Mouse (Mus musculus) neural tube, embryonic 13.5 days (tissue): ENCODE results near the gene Fcnb. TPM values are rescaled to one million over a fixed set of nuclear protein-coding genes. Genes with fewer than 3 reads are reported as not detected.

Source experiments
- ATAC-seq: fragments of 200-750 bp; cut with Nextera tagmentation; 2 replicates; pipeline ENCODE4 v1.8.0; 2017; ENCODE audit warnings: low read depth, mild to moderate bottlenecking, moderate TSS enrichment, moderate library complexity
- H3K27ac ChIP-seq: fragments of 300-500 bp; sonication (generic); replicated peaks from 2 replicates; pipeline ENCODE4 v1.5.1; 2015; ENCODE audit warnings: moderate library complexity, mild to moderate bottlenecking, inconsistent platforms
- H3K27me3 ChIP-seq: fragments of 300-500 bp; sonication (generic); 2 replicates; pipeline ENCODE4 v1.6.1; 2015; ENCODE audit warnings: mild to moderate bottlenecking, inconsistent platforms
- H3K36me3 ChIP-seq: fragments of 300-500 bp; sonication (generic); 2 replicates; pipeline ENCODE4 v1.6.1; 2015; ENCODE audit warnings: mild to moderate bottlenecking, inconsistent platforms
- H3K4me1 ChIP-seq: fragments of 300-500 bp; sonication (generic); replicated peaks from 2 replicates; pipeline ENCODE4 v1.6.1; 2015; ENCODE audit warnings: inconsistent platforms
- H3K4me2 ChIP-seq: fragments of 300-500 bp; sonication (generic); 2 replicates; pipeline ENCODE4 v1.6.1; 2015; ENCODE audit warnings: inconsistent platforms, mild to moderate bottlenecking, moderate library complexity
- H3K4me3 ChIP-seq: fragments of 300-500 bp; sonication (generic); 2 replicates; pipeline ENCODE4 v1.5.1; 2015; ENCODE audit warnings: mild to moderate bottlenecking, inconsistent platforms
- H3K9ac ChIP-seq: fragments of 300-500 bp; sonication (generic); 2 replicates; pipeline ENCODE4 v1.6.1; 2015; ENCODE audit warnings: moderate library complexity, mild to moderate bottlenecking, inconsistent platforms
- H3K9me3 ChIP-seq: fragments of 300-500 bp; sonication (generic); 2 replicates; pipeline ENCODE4 v1.6.1; 2016; ENCODE audit warnings: inconsistent platforms
- WGBS: fragments of 180-500 bp; shearing (Covaris S2); methylation state at CpG from one replicate; pipeline ENCODE4 v1.1.7; 2015; 5-methylcytosine and 5-hydroxymethylcytosine counted together
- polyA plus RNA-seq: library from polyadenylated mRNA; unstranded; fragments of >200 nt; fragmentation: Nextera tagmentation; extraction: Ambion mirVana; gene quantifications from 2 replicates; pipeline ENCODE4 v1.2.1, GENCODE M21; 2015

The Fcnb gene
- polyA plus RNA-seq, 1 experiment from 2014 or later, result 0.27 TPM

DNA sequence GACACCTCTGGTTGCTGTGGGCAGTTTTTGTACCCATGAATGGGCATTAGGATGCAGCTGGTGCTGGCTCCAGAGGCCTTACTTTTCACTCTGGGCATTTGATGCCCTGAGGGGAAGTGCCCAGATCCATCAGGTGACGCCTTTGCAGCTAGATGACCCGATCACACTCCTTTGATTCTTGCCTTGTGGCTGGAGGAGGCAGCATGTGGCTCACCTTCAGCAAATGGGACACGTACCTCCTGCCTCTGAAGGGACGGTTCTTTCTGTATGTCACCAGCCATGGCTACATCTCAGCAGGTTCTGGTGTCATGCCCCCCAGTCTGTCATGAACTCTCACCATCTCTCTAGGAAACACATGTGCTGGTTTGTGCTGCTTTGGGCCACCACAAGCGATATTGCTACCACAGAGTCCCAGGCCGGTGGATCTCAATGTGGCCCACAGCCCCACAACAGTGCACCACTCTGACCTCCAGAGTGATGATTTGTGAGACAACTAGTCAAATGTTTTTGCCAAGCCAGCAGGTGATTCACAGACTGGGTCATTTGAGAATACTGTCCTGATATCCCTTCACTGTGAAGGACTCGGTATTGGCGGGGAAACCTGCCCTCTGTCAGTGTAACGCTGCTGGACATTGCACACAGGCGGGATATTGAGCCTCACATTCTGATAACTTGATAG lies 44.9 kb downstream of the Fcnb start:
- 94% methylated on average over 10 of the region's 10 CpGs for WGBS
- peaks cover 12% of the 10 kb centered on the region for H3K4me1 ChIP-seq
- no peak overlapping the region for H3K9ac ChIP-seq
- ATAC-seq, result no peak
- H3K4me3 ChIP-seq, result no peak overlapping the region
- H3K27ac ChIP-seq, result no peak overlapping the region
- H3K27me3 ChIP-seq, result peaks cover 10% of the 10 kb centered on the region; the same call in 1 of the 2 replicates
- H3K36me3 ChIP-seq, result no peaks in the 10 kb centered on the region
- no peak overlapping the region for H3K4me2 ChIP-seq
- H3K9me3 ChIP-seq, result 0 out of 2 replicates have a peak, but pooled peaks cover 6% of the 10 kb centered on the region

GRCm38 (mm10) chr2:28038391-28039096 lies 46.1 kb downstream of the Fcnb start:
- H3K4me3 ChIP-seq, result no peak overlapping the region
- ATAC-seq, result no peak
- H3K27me3 ChIP-seq, result peaks cover 10% of the 10 kb centered on the region; the same call in 1 of the 2 replicates
- 74% methylated on average over 14 of the region's 14 CpGs for WGBS
- no peak overlapping the region for H3K4me2 ChIP-seq
- peaks cover 22% of the 10 kb centered on the region for H3K4me1 ChIP-seq
- no peak overlapping the region for H3K9ac ChIP-seq
- no peak overlapping the region for H3K27ac ChIP-seq
- H3K36me3 ChIP-seq, result no peaks in the 10 kb centered on the region
- H3K9me3 ChIP-seq, result 0 out of 2 replicates have a peak, but pooled peaks cover 6% of the 10 kb centered on the region

DNA sequence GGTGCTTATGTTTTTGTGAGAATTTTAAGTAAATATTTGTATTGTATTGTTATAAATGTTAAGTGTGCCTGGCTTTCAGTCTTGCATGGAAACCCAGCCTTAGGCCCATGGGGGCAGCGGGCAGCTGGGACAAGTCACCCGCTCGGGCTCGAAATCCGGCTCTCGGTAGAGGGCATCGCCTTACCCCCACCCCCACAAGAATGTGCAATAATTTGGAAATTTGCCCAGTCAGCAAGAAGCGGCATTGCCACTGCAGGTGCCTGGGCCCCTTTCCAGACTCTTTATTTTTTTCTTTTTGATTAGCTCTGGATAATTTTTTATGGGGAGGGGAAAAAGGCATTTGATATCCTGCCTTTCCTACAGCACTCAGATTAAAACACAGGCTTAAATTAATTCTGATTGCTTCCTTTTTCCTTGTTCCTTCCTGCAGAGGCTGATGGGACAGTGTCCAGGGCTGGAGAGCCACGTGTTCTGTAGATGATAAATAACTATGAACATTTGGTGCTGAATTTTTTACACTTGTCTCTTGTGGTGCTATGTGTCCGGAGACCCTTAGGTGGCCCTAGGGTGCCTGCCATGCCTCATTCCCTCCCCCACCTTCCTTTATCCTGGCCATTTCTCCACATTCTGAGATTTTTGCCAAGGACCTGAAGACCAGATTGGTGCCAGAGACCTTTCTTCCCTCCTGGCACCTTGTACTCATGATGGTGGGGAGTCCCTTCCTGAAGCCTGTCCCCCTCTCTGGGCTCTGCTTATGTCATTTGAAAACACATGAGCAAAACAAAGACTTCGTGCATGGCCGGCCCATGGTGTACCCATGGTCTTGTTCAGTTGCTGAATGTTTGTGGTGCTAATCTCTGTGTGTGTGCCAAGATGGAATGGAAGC lies 46.9 kb downstream of the Fcnb start:
- 67% methylated on average over 12 of the region's 12 CpGs for WGBS
- no peak overlapping the region for H3K9ac ChIP-seq
- no peak overlapping the region for H3K4me3 ChIP-seq
- no peaks in the 10 kb centered on the region for H3K36me3 ChIP-seq
- H3K9me3 ChIP-seq, result 0 out of 2 replicates have a peak, but pooled peaks cover 1% of the 10 kb centered on the region
- no peak overlapping the region for H3K4me2 ChIP-seq
- H3K27me3 ChIP-seq, result peaks cover 11% of the 10 kb centered on the region; the same call in 1 of the 2 replicates
- ATAC-seq, result no peak
- no peak overlapping the region for H3K27ac ChIP-seq
- peaks cover 30% of the 10 kb centered on the region for H3K4me1 ChIP-seq

GRCm38 (mm10) chr2:28036788-28037187 lies 47.9 kb downstream of the Fcnb start:
- no peaks in the 10 kb centered on the region for H3K9me3 ChIP-seq
- no peak overlapping the region for H3K27ac ChIP-seq
- peaks cover 21% of the 10 kb centered on the region for H3K27me3 ChIP-seq
- peaks cover 32% of the 10 kb centered on the region for H3K4me1 ChIP-seq
- ATAC-seq, result no peak
- no peaks in the 10 kb centered on the region for H3K36me3 ChIP-seq
- H3K4me2 ChIP-seq, result no peak overlapping the region
- 91% methylated on average over 13 of the region's 13 CpGs for WGBS
- no peak overlapping the region for H3K9ac ChIP-seq
- H3K4me3 ChIP-seq, result no peak overlapping the region

- Histone ChIP-seq H3K27ac (peak overlapping the region; percentile 66), H3K36me3 (no peaks in the 10 kb centered on the region), H3K27me3 (peaks cover 41% of the 10 kb centered on the region), H3K4me1 (peaks cover 32% of the 10 kb centered on the region), H3K9ac (peak overlapping the region; percentile 43), H3K4me3 (no peak overlapping the region), H3K9me3 (no peaks in the 10 kb centered on the region), H3K4me2 (no peak overlapping the region)
- 30% methylated on average over 13 of the region's 13 CpGs for WGBS
- ATAC-seq, result peak; percentile 85
Observed at GRCm38 (mm10) chr2:28034011-28034710, 50.5 kb downstream of the Fcnb start.

GRCm38 (mm10) chr2:28032469-28032868 lies 52.2 kb downstream of the Fcnb start:
- no peaks in the 10 kb centered on the region for H3K9me3 ChIP-seq

GRCm38 (mm10) chr2:28031860-28032259 lies 52.8 kb downstream of the Fcnb start:
- Histone ChIP-seq H3K4me3 (no peak overlapping the region), H3K27me3 (peaks cover 41% of the 10 kb centered on the region), H3K9ac (no peak overlapping the region), H3K9me3 (no peaks in the 10 kb centered on the region), H3K4me2 (no peak overlapping the region), H3K27ac (no peak overlapping the region), H3K4me1 (peaks cover 21% of the 10 kb centered on the region), H3K36me3 (no peaks in the 10 kb centered on the region)
- ATAC-seq, result no peak
- 71% methylated on average over 9 of the region's 9 CpGs for WGBS

More at GRCm38 (mm10) chr2:28032469-28032868, 52.2 kb downstream of the Fcnb start:
- H3K27me3 ChIP-seq, result peaks cover 41% of the 10 kb centered on the region
- 93% methylated on average over 11 of the region's 11 CpGs for WGBS
- no peak overlapping the region for H3K9ac ChIP-seq
- peaks cover 24% of the 10 kb centered on the region for H3K4me1 ChIP-seq
- H3K36me3 ChIP-seq, result no peaks in the 10 kb centered on the region
- no peak overlapping the region for H3K27ac ChIP-seq
- no peak overlapping the region for H3K4me2 ChIP-seq
- H3K4me3 ChIP-seq, result no peak overlapping the region
- ATAC-seq, result no peak

Other genes starting within 250 kb of the Fcnb start
- gene Col5a1, start 198.5 kb downstream of the Fcnb start, polyA plus RNA-seq, result 25.8 and 27.4 TPM in 2 replicates
- 298 and 324 TPM in 2 replicates for gene Olfm1, start 108.1 kb upstream of the Fcnb start, polyA plus RNA-seq